Mouse (Mus musculus) layer of hippocampus, postnatal 14 days (tissue): ENCODE data around the gene Neurog1. TPM values are rescaled to one million over a fixed set of nuclear protein-coding genes. Genes with fewer than 3 reads are reported as not detected.

Experiments used
- DNase-seq, 2 experiments: peaks; one replicate each; pipeline ENCODE4 v3.0.0; 2021 to 2022; ENCODE audit warnings: low spot score in 2 of 2, mixed read lengths in 1 of 2
- total RNA-seq, 2 experiments: library from RNA; stranded (reverse); gene quantifications; 2 replicates each; pipeline ENCODE4 v1.2.3; 2021

The Neurog1 gene
- total RNA-seq, 2 experiments from 2014 or later: not detected

DNA sequence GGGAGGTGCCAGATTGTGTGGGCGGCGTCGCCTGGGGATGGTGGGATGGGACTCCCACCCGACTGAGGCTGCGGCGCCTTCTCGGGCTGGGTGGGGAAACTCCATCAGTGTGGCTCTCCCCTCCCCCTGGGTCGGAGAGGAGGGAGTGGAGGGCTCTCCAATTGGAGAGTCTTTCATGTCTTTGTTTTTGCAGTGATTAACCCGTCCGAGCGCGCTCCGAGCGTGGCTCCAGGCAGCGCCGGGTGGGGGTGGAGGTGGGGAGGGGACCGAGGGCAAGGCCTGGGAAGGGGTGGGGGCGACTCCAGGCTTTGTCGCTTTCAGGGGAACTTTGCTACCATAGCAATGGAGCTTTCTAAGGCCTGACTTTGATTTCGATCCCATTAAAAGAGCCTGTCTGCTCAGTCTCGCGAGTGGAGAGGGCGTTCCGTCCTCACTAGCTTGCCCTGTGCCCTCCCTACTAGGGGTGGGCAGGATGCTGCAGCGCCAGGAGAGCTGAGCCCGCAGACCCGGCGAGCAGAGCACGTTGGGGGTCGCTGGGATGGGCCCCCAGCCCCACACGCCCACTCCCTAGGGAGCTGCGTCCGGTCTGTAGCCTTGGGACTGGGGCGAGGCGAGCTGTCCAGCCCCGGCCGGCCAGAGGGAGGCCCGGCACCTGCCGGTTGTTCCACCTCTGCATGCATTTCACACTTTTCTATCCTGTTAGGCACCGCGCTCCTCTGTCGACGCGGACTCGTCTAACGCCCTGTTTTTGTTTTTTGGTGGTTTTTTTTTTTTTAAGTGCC is 30.6 kb downstream of the Neurog1 start:
- peak; percentile 40 to 49 for DNase-seq

DNA sequence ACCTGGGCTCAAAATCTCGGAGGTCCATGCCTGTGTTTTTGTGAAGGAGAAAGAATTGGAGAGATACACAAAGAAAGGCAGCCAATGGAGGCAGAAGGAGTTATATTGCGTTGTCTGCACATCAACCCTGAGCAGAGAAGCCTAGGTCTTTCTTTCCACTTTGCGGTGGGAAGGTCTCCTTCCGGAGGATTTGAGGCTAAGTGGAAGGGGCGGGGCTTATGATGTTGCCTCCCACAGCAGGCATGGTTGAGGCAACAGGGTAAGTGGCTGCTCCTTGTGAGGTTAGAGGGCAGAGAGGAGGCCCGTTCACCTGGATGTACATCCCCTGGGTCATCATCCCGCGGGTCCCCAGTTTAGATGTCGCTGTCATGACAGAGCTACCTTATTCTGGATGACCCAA is 32.7 kb downstream of the Neurog1 start:
- DNase-seq: no peak

DNA sequence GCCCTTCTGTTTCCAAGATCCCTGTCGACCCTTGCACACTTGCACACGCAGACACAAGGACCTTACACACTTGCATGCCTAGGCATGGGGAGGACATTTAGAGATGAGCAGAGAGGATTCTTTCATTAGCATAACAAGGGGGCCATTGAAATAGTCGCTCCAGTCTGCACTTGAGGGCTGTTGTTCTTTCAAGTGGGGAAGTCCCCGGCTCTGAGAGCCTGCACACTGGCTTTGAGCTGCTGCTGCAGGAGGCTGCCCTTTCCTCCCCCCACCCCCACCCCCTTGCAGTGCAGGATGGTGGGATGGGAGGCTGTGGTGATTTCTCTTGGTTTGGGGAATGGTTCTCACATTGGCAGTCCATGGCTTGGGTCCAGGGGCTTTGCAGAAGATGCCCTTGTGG is 35.9 kb downstream of the Neurog1 start:
- DNase-seq: no peak

DNA sequence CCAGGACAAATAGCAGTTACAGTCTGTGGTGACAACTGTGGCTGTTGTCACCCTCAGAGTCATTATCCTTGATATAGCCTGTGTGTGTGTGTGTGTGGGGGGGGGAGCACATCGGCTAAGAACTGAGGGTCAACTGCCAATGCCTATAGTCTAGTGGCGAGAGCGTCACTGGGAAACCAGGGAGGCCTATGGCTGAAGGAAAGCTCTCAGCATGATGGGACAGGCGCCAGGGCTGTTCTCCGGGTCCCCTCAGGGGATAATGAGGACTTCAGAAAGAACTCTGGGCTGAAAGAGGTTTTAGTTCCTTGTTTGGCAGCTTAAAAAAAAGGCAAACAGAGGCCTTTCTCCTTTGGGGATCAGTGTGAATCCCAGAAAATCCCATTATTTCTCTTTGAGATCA is 37.3 kb downstream of the Neurog1 start:
- peak in 1 of 2 experiments; percentile 34 for DNase-seq

DNA sequence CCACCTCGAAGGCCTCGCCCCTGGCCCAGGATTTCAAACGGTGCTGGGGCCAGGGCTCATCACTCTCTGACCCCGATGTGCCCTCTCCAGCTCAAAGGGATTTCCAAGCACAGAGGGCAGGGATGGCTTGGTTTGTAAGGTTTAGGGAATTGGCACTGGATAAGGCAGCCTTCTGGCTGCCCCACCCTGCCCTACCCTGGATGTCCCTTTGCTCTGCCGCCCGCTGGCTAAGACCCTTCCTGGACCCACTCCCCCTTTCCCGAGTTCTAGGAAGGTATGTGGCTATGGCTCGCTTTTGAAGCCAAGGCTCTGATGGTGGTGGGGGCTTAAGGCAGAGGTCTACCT is 42.9 kb downstream of the Neurog1 start:
- DNase-seq: no peak

DNA sequence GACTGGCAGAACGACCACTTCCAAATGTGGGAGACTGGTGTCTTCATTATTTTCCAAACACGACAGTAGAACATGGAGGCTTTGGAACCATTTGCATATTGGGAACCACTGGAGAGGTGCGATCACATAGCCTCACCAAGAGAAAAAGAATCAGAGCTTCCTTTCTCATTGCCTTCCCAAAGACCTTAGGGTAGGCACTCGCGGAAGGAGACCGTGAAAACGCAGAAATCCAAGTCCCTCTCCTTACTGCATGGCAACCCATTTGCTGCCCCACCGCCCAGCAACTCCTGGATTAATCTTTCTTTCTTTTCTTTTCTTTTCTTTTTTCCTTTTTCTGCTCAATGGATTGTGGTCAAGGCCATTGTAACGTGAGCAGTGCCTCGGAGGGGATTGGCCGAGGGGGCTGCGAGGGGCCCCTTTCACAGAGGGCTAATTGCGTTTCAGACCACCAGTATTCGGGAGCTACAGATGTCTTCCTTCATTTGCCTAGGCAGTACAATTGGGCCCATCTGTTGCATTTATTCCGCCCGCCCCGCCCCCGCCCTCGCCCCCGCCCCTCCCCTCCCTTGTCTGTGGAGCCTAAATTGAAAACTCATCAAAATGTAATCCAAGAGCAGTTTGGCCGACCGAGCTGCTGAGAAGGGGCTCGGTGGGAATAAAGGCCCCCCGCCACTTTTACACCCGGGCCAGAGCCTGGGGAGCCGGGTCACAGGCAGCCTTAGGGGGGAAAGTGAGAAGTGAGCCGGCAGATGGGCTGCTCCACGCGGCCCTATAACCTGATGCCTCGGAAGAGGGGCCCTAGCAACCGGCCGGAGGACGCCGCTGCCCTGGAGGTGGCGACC is 43.5 kb downstream of the Neurog1 start:
- no peak for DNase-seq

Other genes with a start within 250 kb of the Neurog1 start
- gene H2afy, start 115.8 kb downstream of the Neurog1 start, total RNA-seq: 100 to 1,000 TPM; 127 to 133 TPM
- 1 to 10 TPM; 1.7 to 1.8 TPM for gene Tifab, start 73.3 kb downstream of the Neurog1 start, total RNA-seq
- gene Cxcl14, start 44.4 kb upstream of the Neurog1 start, total RNA-seq: 100 to 1,000 TPM in 1 of 2 experiments, 10 to 100 TPM in 1; 98.6 to 114 TPM
- gene Gm3045, start 174.4 kb upstream of the Neurog1 start, total RNA-seq: not detected
- under 1 TPM in 1 of 2 experiments, not detected in 1; 0.12 TPM for gene Slc25a48, start 186.2 kb upstream of the Neurog1 start, total RNA-seq
- not detected for gene Il9, start 230.1 kb upstream of the Neurog1 start, total RNA-seq